Mouse (Mus musculus) embryo, embryonic 10.5 days (tissue): ENCODE measurements around the gene Acadl.

Source experiments
- DNase-seq: peaks from one replicate; pipeline ENCODE4 v3.0.0-alpha.2; 2015; ENCODE audit warnings: low spot score

Acadl gene

DNA sequence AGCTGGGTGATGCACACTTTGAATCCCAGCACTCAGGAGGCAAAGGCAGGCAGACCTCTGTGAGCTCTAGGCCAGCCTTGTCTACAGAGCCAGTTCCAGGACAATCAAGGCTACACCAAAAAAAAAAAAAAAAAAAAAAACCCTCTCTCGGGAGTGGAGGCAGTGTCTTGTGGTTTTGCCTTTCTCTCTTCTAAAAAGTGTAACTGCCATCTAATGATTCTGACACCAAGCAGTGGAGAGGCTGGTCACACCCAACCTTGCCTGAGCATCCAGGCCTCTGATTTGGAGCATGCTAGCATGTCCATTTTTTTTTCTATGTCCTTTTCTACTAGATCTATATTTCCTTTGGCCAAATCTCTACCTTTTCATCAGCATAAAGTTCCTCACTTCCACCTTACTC lies 23.9 kb downstream of the Acadl start:
- DNase-seq, result no peak

DNA sequence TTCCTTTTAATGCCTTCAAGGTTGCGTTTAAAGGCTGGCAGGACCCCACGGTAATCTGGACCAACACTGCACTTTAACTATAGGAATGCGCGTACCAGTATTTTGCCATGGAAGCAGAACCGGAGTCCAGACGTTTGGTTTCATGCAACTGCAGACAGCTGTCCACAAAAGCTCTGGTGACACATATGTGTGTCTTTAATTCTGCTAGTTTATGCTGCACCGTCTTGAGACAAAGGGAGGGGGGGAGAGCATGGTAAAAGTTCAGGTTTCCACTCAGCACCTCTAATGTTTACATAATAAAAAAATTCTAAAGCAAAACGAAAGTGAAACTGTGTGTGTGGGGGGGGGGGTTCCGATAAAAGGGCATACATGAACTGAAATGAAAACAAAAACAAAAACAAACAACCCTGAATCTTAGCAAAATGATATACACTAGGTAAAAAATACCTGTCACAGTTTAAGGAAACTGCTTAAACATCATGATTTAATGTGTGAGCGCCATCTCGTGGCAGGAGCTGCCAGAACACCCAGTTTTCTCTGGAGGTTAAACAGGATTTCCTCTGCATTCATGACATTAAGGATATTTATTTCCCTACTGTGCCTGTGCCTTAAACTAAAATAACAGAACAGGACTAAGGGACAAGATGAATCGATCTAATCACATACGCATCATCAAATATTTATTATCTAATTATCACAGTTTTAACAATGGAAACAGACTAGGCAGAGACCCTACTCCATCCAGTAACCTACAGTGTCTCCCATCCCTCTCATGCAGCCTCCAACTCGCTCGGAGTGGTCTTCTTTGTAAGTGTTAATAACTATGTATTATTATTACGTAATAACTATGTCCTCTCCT lies 24.7 kb downstream of the Acadl start:
- DNase-seq, result peak; percentile 82

DNA sequence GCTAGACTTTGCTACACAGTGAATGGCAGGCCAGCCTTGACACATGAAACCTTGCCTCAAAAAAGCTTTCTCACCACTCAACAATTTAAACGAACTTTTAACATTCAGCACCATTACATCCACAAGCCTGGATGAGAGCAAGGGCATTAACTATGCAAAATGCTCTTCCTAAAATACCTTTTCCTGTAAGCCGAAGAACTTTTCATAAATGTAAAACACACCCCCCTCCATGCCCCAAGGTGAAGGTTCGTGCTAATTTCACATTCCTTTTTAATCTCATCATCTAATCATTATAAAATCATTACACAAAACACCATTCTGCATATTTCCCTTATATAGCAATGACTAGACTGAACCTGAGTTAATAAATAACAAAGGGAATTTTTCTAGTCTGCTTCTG lies 25.9 kb downstream of the Acadl start:
- DNase-seq, result no peak

DNA sequence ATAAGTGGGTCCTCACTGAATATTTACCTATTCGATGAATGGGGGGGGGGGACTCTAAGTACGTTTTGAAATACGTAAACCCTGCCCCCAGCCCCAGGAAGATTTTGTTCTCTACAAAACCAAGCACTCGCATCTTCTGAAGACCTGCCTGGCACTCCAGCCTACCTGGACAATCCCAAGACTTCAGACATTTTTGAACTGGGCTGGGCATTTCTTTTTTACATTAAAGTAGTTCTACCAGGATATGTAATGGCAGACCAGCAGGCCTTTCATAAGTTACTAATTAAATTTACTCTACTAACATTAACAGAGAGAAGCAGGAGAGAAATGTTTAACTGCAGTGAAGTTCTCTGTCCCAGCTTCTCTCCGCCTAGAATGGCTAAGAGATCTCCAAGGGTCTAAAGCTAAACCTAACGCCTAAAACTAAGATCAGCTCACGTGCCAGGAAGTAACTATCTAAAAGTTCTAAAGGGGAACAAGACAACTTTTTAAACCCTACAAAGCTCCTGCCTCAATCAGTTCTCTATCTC lies 30.4 kb downstream of the Acadl start:
- DNase-seq, result no peak

DNA sequence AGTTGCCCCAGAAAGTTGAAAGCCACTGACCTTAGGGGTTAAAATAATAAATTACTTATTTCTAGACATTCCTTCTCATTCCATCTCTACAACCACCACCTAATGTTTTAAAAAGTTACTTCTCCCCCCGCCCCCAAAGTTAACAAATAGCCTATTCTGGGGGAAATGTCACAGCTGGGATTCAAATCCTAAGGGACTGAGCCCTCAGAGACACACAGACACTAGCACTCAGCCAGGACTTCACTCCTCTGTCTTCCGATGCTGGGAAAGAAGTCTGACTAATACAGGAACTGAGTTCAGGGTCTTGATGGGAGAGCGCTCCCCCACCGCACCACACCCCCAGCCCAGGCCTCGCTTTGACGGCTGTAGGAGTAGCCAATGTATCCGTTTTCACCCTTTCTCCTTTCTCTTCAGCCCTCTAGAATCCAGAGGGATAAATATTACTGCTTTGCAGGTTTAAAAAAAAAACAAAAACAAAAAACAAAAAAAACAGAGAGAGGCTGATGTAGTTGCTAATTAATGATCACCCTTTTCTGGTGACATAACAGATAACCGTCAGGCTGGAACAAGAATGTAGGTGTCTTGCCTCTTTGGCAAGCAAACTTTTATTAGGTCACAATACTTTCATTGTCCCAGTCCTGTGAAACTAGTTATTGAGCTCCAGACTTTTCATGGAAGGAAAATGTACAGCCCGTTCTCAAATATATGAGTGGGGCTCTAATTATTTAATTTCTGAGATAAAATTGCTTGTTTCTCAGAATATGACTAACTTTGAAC lies 31.1 kb downstream of the Acadl start:
- DNase-seq, result no peak

DNA sequence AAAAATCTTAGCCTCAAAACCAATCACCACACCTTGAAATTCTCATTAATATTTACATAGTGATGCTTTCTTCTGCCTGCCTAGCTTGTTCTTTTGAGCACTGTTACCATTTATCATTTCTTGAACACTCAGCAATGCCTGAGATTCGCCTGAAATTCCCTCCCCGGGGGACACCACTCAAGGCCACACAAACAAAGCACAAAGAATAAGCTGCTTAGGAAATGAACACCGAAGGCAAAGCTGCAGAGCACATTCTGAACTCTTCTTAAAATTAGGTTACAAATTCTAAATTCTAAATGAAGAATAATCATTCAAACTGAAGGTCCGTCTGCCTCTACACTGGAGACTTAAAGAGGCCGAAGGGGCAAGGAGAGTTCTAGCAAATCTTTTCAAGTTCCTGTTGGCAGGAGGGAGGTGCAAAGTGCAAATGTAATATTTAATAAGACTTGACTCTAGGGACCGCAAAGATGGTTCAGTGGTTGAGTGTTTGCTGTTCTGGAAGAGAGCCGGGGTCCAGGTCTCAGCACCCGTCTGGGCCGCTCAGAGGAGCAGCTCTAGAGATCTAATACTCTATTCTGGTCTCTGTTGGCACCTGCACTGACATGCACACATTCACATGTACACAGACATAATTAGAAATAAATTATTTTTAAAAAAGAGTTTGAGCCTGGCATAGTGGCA lies 33.5 kb downstream of the Acadl start:
- no peak for DNase-seq

DNA sequence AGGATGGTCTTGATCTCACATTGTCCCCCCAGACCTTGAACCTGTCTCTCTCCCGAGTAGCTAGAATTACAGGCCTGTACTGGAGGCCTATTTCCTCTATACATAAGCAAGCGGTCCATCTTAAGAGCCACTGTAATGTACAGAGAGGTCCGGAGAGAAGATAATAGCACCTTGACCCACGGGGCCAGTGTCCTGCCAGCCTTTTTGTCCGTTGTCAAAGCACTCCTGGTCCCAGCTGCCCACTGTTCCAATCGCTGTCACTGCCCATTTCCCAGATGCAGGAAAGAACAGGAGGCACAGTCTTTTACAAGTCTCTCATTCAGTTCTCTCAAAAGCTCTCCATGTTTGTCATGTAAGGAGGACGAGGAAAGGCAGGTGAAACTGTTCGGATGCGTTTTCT lies 41.1 kb downstream of the Acadl start:
- no peak for DNase-seq

DNA sequence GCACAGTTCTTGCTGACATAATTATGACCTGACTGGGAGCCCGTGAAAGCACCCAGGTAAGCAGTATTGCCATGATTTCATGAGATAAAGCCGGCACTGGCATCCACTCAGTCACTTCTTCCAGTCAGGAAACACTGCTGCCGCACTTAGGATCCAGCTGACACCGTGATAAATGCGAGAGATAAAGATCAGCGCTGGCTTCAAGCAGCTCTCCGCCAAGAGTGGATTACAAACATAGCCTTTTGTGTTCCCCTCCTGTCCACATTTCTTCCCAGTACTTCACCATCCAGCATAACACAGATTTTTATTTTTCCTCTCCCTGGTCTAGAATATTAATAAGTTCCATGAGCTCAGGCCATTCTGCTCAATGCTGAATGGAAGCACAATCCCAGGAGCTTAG lies 42.8 kb downstream of the Acadl start:
- peak; percentile 24 for DNase-seq

DNA sequence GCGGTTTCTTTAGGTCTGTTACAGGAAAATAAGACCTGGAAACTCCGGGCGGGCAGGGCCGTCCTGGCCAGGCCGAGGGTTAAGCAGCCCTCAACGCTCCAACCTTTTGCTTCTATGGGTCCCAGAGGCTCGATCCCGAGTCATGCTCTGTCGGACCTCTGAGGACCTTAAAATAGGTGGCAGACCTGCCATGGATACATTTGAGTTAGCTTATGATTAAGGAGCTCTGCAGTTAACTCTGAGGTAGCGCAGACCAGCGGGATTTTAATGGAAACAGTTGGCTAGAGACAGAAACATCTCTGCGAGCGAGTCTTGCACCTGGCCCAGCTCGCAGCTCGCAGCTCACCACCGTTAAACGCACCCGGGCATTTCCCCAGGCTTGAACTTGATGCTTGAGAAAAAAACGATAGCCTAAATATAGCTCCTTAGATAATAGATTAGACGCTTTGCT lies 45.2 kb downstream of the Acadl start:
- DNase-seq, result no peak

DNA sequence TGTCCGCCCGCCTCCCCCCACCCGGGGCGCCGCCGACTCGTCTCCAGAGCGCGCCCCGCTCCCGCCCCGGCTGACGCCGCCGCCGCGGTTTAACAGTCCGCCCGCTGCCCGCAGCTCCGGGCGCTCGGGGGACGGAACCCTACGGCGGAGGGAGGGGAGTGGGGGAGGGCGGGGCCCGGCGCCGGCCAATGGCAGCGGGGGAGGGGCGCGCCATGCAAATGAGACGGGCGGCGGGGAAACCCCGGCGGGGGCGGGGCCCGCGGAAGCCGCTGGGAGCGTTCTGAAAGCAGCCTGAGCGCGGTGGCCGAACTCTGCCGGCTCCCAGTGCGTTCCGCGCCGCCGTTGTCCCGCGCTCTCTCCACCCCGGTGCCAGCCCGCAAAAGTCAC lies 45.6 kb downstream of the Acadl start, which contains the start of gene Kansl1l:
TSS of gene Kansl1l (minus strand) at position 110 of the 387 bp plus-strand sequence.
- DNase-seq, result peak; percentile 93

DNA sequence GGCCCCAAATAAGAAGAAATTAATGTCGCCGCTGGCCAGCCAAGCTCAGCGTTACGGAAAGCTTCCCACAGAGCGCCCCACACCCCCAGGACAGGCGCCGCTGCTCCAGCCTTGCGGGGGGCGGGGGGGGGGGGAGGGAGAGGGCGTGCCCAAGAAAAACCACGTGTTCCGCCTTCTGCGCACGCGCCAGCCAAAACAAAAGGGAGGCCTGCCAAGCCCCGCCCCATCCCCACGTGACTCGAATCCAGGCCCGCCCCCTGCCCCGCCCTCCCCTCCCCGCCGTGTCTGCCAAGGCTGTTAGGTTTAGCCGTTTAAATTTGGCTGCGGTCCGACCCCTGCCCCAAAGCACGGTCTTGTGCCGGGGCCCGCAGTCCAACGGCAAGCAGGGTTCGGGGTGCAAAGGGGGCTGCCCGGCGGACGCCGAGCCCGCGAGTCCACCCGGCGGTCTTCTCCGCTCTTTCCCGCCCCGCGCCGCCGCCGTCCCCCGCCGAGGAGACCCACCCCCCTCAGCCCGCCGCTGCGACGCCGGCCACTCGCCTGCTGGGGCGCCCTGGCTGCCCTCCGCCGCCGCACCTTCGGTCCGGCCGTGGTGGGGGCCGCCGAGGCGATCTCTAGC lies 46.1 kb downstream of the Acadl start:
- peak; percentile 94 for DNase-seq

DNA sequence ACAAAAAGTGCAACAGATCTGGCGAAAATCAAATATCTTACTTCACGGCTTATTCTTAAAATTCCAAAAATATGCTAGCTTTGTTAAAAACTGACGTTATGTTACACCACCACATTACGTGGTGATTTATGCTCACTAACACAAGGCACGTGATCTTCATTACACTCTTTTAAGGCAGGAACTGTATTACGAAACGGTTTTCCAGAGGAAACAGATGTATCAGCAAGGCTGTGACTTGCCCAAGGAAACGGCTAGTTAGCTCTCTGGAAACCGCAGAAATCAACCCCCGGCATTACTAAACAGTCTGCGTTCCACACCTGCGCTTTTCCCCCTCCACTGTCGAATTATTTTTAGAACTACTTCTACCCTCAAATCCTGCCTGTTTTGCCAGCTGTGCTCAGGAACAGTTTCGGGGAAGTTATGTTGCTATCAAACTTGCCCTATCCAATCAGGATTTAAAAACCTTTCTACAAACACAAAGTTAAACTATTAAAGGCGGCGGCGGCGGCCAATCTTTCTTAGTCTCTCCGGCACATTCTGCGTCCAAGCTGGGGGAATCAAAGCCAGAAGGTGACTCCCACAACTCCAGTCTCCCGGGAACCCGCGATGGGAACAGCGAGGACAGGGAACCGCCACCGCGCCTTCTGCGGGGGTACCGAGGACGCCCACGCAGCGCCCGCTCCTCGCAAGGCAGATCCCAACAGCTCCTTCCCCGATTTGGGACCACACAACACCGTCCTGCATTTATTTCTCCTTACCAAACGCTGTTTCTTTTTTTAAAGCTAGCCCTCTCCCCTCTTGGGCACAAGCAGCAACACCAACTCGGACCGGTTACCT lies 46.9 kb downstream of the Acadl start:
- peak; percentile 70 for DNase-seq

DNA sequence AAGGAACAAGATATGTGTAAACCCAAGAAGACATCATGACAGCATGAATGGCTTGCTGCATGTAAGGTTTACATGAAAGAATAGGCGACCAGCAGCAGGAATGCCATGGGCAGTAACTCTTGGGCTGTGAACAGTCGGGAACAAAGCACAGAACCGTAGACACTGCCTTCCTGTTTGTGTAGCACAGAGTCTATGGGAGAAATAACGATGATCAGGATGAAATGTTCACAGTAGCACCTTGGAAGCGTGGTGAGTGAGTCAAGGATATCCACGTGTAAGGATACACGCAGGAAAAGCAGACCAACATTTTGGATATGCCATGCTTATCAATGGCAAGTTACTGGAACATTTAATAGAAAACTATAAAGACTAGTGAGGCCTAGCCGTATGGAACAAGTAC lies 48.3 kb downstream of the Acadl start:
- peak; percentile 13 for DNase-seq

DNA sequence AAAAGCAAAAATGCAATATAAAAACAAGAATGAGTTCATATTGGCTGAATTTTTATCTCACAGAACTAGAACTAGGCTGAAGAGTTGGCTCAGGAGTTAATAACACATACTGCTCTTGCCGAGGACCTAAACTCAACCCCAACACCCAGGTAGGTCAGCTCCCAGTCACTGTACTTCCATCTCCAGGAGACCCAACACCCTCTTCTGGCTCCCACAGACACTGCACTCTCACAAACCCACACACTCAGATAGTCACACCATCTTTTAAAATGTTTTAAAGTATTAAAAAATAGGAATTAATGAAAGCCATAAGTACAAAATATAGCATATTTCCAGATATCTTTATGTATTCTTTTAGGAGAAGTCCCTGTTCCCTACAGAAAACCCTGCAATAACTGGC lies 49.9 kb downstream of the Acadl start:
- DNase-seq, result no peak

DNA sequence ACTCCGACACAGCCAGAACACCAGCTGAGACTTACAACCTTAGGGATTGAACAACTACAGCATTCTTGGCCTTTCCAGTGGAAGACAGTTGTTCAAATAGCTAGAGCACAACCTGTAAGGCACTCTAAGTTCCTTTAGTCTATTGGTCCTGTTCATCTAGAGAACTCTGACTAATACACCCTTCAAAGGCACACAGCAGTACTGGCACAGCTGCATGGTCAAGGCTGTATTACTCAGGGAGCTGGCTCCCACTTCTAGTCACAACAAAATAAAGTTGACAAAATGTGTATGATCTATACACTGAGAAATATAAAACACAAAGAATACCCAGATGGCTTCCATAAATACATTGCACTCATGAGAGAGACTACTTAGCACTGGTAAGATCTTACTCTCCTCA lies 56.3 kb downstream of the Acadl start:
- DNase-seq, result no peak

DNA sequence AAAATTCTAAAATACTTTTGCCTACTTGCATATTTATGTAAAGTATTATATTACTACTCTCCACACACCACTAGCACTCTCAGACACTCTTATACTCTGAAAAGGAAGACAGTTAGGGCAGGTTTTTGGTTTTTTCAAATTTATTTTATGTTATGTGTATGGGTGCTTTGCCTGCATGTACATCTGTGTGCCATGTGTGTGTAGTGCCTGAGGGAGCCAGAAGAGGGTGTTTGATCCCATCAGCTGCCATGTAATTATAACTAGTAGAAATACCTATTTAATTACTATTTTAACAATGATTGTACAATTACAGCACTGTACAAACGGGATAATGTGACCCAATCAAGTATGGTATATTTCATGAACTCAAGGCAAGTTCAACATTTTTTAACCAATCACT lies 57.7 kb downstream of the Acadl start:
- no peak for DNase-seq

DNA sequence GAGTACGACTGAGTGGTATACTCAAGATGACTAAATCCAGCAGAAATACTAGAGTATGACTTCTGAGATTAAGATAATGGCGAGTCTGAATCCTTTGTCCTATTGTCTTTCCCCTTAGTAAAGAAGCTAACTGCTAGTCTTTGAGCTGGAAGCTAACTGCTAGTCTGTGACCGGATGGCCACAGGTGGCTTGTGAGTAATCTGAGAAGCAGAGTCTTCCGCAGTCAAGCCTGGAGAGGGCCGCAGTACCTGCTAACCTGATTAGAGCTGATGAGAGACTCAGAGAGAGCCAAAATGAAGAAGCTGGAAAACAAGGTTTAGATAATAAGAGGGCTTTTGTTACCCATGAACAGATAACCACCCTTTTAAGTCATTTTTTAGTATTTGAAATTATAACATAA lies 58.4 kb downstream of the Acadl start:
- DNase-seq, result no peak

DNA sequence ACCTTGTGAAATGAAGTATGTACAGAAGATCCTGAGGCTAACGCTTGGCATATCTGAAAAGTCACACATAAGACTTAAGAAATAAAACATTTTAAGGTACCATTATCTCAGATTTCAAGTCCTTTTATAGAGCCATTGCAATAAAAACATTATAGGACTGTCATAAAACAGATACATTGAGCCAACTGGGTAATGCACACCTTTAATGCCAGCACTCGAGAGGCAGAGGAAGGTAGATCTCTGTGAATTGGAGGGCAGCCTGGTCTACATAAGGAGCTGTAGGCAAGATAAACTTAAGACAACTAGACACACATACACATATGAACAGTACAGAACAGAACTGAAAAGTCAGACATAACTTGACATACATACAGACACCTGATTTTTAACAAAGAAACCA lies 65.1 kb downstream of the Acadl start:
- DNase-seq, result no peak

DNA sequence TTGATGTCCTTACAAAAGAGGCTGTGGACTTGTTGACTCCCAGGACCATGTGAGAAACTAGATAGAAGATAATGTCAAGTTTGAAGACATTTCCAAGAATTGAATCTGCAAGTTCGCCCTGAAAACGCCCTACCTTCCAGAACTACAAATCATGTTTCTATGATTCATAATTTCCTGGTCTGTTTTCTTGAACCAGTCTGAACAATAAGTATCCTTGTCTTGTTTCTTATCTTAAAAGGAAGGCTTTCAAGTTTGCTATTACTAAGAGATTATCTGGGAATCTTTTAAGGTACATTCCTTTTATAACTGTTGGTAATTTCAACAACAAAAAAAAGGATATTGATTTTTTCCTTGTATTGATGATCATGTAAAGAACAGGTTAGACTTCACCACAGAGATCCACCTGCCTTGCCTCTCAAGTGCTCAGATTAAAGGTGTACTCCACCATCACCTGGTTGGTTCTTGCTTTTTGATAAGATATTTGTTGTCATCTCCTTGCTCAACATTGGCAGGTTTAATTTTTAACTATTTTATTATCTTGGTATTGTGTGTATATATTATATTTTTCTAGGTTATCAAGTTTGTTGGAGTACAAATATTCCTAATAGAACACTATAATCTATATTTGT lies 70.1 kb downstream of the Acadl start:
- no peak for DNase-seq

DNA sequence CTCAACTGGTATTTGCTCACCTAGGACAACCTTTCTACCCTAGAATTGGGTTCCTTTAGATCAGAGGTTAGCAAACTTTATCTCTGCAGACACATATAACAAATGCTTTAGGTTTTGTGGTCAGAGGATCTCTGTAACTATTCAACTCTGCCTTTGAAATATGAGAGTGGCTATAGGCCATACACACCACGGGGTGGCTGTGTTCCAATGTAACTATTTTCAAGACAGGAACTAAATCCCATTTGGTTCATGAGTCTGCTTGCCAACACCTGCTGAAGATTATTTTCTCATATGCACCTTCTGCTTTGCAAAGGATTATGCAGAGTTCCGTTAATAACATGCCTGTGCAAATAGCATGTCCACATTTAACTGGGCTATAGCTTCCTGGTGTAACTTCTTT lies 80.8 kb downstream of the Acadl start:
- no peak for DNase-seq

DNA sequence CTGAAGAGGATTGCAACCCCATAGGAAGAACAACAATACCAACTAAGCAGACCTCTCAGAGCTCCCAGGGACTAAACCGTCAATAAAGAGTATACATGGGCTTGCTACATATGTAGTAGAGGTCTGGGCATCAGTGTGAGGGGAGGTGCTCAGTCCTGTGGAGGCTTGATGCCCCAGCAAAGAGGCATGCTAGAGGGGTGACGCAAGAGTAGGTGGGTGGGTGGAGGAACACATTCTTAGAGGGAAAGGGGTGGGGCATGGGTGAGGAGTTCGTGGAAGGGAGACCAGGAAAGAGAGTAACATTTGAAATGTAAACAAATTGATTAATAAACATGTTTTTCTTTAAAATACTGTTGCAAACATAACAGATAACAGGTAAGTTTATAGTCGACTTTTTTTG lies 82.0 kb downstream of the Acadl start:
- DNase-seq, result no peak
